Mouse (Mus musculus) bone marrow, adult 2 months (tissue): ENCODE results near the gene Ahctf1.

Source experiments
- CTCF ChIP-seq: fragments of 200-500 bp; IDR thresholded peaks from 2 replicates; pipeline ENCODE4 v1.5.1; 2011; ENCODE audit warnings: low read length, control low read depth; ENCODE audit not compliant: control insufficient read depth, insufficient read depth
- POLR2A ChIP-seq: fragments of 200-500 bp; IDR thresholded peaks from 2 replicates; pipeline ENCODE4 v1.6.1; 2011; ENCODE audit warnings: low read depth, mild to moderate bottlenecking, control low read depth, low read length, borderline replicate concordance; ENCODE audit not compliant: control insufficient read depth

DNA sequence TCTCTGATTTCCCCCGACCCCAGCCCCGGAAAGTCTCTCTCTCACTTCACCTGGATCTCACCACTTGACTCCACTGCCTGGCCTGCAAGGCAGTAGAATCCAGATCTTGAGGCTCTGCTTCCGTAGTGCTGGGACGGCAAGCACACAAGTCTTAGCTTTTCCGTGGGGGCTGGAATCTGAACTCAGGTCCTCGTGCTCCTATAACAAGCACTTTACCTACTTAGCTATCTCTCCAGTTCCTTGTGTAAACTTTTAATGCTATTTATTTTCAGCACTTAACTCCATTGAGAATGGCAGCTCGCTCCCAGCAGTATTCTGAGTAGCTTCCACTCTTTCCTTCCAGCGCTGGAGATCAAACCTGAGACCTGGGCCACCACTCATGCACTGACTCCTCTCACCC lies 26.6 kb downstream of the Ahctf1 start:
- TF ChIP-seq CTCF (no peak), POLR2A (no peak)
